Mouse (Mus musculus) Patski (cell line): ENCODE results near the gene St8sia1. TPM values are rescaled to one million over a fixed set of nuclear protein-coding genes. Genes with fewer than 3 reads are reported as not detected.
A peak's percentile ranks its signal among the peaks of the same experiment; 100 is the strongest.
"Not testable (repeated sequence)": the region's sequence is repeated elsewhere in the genome, so short reads cannot be mapped to it uniquely, and the experiment has no call there.

ENCODE experiments used
- ATAC-seq: fragments of 100-300 bp; one replicate; pipeline ENCODE4 v1.8.0; 2021
- CTCF ChIA-PET: fragments of 350-600 bp; sonication (Branson Sonifier 250); formaldehyde crosslinking; loops from one replicate; lab custom pipeline; 2022; ENCODE audit warnings: inconsistent platforms; lab: Charles Lee
- POLR2A ChIA-PET: fragments of 350-600 bp; sonication (Branson Sonifier 250); formaldehyde crosslinking; loops from one replicate; lab custom pipeline; 2022; ENCODE audit warnings: antibody characterized with exemption, inconsistent platforms; lab: Charles Lee
- DNase-seq: peaks from one replicate; pipeline ENCODE4 v3.0.0-alpha.2; 2011; ENCODE audit warnings: low read depth, low spot score
- H3K27me3 ChIP-seq: fragments of 371-371 bp; one replicate; pipeline ENCODE4 v1.5.1; 2021
- CTCF ChIP-seq: fragments of 100-300 bp; IDR thresholded peaks from one replicate; pipeline ENCODE4 v1.5.1; 2021
- in situ Hi-C: fragments of 300-500 bp; cut with MboI; formaldehyde crosslinking; loops from 3 replicates; pipeline ENCODE4 v1.11.1; 2018; ENCODE audit warnings: low pct_unique_long_range_greater_than_20kb, mixed read lengths
- polyA plus RNA-seq: library from polyadenylated mRNA; unstranded; gene quantifications from one replicate; pipeline ENCODE4 v1.2.3, GENCODE M21; 2021

St8sia1 gene
- polyA plus RNA-seq, 1 experiment from 2014 or later, result 0.65 TPM

DNA sequence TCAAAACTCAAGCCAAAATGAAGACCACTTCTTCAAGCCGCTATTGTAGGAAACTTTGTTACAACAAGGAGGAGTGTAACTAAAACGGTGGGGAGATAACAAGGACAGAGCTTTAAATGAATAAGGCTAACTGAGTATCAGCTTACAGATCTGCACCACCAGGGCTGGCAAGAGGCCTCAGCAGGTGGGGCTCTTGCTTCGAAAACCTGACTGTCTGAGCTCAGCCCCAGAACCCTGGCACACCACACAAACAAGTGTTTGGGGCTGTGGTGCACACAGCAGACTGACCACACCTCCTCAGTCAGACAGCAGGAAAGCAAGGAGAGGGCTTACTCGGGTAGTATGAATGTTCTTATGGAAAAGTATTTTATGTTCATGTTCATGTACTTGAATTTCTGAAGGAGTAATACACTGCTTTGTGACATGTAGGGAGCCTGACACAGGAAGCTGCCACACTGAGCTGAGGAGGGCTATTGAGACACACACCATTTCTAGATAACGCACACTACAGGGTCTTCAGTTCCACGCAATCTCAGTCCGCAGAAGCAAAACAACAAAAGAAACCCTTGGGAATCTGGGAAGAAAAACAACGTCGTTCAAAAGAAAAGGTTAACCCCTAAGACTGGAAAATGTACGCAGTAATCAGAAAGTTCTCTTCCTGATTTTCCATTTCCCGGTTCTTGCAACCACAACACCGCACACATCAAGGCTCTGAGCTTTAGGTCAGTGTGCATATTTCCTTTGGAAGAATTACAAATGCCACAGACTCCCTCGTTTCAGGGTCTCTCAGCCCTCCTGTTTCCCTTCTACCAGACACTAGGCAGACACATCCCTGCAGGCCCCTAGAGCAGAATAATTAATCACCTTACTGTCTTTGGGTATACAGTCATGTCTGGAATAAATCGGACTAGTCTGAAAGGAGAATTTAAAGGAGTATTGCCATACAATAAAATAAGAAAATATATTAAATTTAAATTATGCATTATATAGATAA lies 29.8 kb upstream of the St8sia1 start:
- POLR2A ChIA-PET, result no interaction called here
- peak; percentile 14 for TF ChIP-seq CTCF
- ATAC-seq, result no peak
- in situ Hi-C loops, result loop anchor here (10.0 kb wide), 1 partner anchor 181 kb away; no protein-coding TSS in a partner anchor
- CTCF ChIA-PET, result no interaction called here
- peaks cover 15% of the 10 kb centered on the region for H3K27me3 ChIP-seq
- no peak for DNase-seq

DNA sequence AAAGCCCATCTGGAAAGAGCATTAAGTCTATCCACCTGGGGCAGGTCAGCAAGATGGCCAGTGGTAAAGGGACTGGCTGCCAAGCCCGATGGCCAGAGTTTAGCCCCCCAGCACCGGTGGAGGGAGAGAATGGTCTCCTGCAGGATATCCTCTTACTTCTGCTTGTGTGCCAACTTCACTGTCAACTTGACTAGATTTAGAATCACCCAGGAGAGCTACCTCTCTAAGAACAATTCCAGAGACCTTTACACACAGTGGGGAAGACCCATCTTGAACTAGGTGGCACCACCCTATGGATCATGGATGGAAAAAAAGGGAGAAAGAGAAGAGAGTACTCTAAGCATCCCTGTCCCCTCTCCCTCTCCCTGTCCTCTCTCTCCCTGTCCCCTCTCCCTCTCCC lies 28.7 kb upstream of the St8sia1 start:
- in situ Hi-C loops, result loop anchor here (10.0 kb wide), 1 partner anchor 182 kb away; no protein-coding TSS in a partner anchor
- CTCF ChIA-PET, result no interaction called here
- peaks cover 15% of the 10 kb centered on the region for H3K27me3 ChIP-seq
- ATAC-seq (no peak), DNase-seq (no peak)
- POLR2A ChIA-PET, result no interaction called here
- TF ChIP-seq CTCF, result no peak

DNA sequence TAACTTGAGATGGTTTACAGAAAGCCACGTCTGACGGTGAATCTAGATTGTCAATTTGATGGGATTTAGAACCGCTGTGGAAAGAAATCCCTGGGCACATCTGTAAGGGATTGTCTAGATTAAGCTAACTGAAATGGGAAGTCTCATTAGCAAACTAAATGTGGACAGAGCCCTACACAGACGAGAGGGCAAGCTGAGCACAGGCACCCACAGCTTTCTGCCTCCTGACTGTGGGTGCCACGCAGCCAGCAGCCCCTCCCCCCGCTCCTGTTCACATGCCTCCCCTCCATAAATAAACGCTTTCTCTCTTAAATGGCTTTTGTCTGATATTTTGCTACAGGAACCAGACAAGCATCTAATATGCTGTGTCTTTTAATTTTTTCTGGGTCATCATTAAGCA lies 27.8 kb upstream of the St8sia1 start:
- POLR2A ChIA-PET, result no interaction called here

DNA sequence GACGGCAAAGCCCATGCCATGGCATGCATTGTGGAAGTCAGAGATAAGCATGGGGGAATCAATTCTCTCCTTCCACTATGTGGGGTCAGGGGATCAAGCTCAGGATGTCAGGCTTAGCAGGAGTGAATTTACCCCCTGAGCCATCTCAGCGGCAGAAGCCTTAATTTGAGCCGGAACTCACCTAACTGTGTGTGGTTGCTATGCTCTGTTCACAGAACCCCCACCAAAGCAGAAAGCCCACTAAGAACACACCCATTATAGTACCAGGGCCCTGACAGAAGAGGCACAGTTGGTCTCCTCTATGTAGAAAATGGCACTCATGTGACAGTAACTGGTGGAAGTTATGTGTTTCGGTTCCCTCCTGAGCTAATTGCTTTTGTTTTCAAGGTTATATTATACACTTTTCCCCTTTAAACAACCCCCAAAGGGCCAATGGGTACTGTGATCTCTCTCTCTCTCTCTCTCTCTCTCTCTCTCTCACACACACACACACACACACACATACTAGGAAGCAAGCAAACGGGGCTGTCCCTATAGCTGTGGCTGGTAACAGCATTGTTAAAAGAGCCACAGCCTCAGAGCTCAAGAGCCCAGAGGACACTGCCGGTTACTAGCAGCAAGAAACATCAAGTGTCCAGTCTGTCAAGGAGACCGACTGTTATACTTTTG lies 27.3 kb upstream of the St8sia1 start:
- DNase-seq, result no peak

More for the DNA sequence above, 27.8 kb upstream of the St8sia1 start:
- DNase-seq (no peak), ATAC-seq (no peak)
- TF ChIP-seq CTCF, result no peak
- peaks cover 15% of the 10 kb centered on the region for H3K27me3 ChIP-seq
- CTCF ChIA-PET, result no interaction called here
- in situ Hi-C loops, result loop anchor here (10.0 kb wide), 1 partner anchor 183 kb away; no protein-coding TSS in a partner anchor

DNA sequence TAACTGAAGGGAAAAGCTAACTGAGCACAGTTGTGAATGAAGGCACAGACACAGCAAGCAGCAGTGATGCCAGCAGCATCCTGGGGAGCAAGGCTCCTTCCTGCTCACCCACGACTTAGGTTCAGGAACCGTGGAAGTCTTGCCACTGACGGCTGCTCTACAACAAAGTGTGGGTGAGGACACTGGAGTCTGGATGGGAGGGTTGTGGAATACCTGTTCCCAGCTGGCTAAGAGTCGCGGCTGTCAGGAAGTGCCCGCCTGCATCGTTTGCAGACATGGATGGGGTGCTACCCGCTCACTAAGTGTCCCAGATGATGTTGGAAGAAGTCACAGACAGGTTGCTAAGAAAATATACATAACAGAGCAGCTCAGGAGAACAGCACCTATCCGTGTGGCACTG lies 26.3 kb upstream of the St8sia1 start:
- CTCF ChIA-PET, result no interaction called here
- no peak for DNase-seq
- in situ Hi-C loops, result loop anchor here (10.0 kb wide), 1 partner anchor 184 kb away; no protein-coding TSS in a partner anchor
- POLR2A ChIA-PET, result no interaction called here
- peaks cover 15% of the 10 kb centered on the region for H3K27me3 ChIP-seq
- no peak for TF ChIP-seq CTCF
- ATAC-seq, result no peak

More for the DNA sequence above, 27.3 kb upstream of the St8sia1 start:
- in situ Hi-C loops, result loop anchor here (10.0 kb wide), 1 partner anchor 183 kb away; no protein-coding TSS in a partner anchor
- peaks cover 15% of the 10 kb centered on the region for H3K27me3 ChIP-seq
- ATAC-seq, result no peak
- CTCF ChIA-PET, result no interaction called here
- no peak for TF ChIP-seq CTCF
- POLR2A ChIA-PET, result no interaction called here

DNA sequence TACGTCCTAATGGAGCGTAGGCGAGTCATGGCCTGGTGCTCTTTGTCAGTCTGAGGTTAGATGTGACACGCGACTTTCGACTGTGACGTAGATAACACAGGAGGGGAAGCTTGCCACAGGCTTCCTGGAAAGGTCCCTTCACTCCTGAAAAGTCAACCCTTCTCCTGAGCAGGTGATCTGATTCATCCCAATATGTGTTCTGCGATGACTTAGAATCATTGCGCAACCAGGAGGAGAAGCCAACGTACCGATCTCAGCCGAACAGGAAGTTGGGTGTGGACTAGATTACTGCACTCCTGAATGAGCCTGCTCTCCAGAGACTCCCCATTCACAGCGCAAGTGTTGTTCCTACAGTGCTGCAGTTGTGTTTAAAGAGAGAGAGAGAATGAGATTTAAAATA lies 25.2 kb upstream of the St8sia1 start:
- H3K27me3 ChIP-seq, result peaks cover 12% of the 10 kb centered on the region
- POLR2A ChIA-PET, result no interaction called here
- in situ Hi-C loops, result loop anchor here (10.0 kb wide), 1 partner anchor 465 kb away; no protein-coding TSS in a partner anchor

DNA sequence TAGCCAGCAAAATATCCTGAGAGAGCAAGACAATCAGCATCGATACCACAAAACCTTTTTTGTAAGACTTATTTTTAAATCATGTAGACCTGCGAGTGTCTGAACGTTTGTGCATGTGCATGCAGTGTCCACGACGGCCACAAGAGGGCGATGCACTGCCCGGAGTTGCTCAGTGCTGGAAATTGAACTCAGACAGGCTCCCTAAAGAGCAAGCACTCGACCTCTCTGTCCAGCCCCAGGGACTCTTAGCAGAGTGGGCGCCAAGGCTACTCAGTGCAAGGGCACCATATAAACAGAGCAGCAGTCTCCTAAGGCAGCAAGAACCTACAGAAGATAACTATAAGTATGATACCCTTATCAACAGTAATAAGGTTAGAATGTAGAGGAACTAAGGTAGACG lies 24.5 kb upstream of the St8sia1 start:
- TF ChIP-seq CTCF, result peak; percentile 93
- DNase-seq (no peak), ATAC-seq (peak; percentile 62)
- peaks cover 12% of the 10 kb centered on the region for H3K27me3 ChIP-seq
- in situ Hi-C loops, result loop anchor here (10.0 kb wide), 1 partner anchor 464 kb away; no protein-coding TSS in a partner anchor
- ChIA-PET POLR2A (no interaction called here), CTCF (interaction anchor here (1.0 kb wide), 1 partner anchor 24 kb away, joined by 3 read pairs; the partner anchor contains the start of gene St8sia1)

More for the DNA sequence above, 25.2 kb upstream of the St8sia1 start:
- CTCF ChIA-PET, result no interaction called here
- no peak for DNase-seq
- TF ChIP-seq CTCF, result no peak
- no peak for ATAC-seq

DNA sequence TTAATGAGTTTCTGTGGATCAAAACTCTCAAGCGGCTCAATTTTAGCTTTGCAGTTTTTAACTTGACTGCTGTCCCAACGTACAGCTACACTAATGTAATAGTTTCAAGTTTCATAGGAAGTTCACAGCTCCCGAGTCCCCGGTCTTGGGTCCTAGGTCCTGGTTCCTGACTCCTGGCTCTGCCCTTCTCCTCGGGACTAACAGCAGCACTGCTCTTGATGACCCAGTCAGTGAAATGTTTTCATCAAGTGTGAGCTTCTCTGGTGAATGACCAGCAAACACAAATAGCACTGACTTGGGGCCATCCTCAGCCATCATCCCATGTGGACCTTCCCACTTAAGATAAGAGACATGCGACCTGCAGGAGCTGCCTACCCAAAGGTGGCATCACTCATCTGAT lies 24.0 kb upstream of the St8sia1 start:
- TF ChIP-seq CTCF, result no peak
- no peak for DNase-seq
- in situ Hi-C loops, result loop anchor here (10.0 kb wide), 1 partner anchor 463 kb away; no protein-coding TSS in a partner anchor
- H3K27me3 ChIP-seq, result peaks cover 12% of the 10 kb centered on the region
- POLR2A ChIA-PET, result no interaction called here
- CTCF ChIA-PET, result interaction anchor here (0.7 to 1.0 kb wide), 2 partner anchors 11 to 23 kb away, joined by 3 read pairs; partner anchors contain the start of gene St8sia1
- no peak for ATAC-seq

DNA sequence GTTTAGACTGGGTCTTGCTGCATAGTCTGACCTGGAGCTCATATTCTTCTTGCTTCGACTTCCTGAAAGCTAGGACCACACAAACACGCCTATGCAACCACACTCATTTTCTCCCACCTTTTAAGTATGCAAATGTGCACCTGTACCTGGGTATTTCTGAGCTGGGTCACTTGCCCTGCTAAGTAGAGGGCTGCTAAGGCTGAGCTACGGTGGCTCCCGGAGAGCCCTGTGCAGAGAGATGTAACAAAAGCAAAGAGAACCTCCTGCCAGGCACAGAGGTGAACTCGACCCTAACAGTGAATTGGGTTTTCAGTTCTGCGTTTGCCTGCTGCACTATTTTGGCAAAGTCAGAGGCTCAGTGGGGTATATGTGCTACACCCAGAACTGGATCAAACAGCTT lies 23.4 kb upstream of the St8sia1 start:
- no peak for TF ChIP-seq CTCF
- DNase-seq, result no peak
- ChIA-PET POLR2A (no interaction called here), CTCF (interaction anchor here (0.7 to 1.0 kb wide), 2 partner anchors 10 to 23 kb away, joined by 3 read pairs; partner anchors contain the start of gene St8sia1)
- ATAC-seq, result no peak
- peaks cover 8% of the 10 kb centered on the region for H3K27me3 ChIP-seq
- in situ Hi-C loops, result loop anchor here (10.0 kb wide), 1 partner anchor 463 kb away; no protein-coding TSS in a partner anchor

DNA sequence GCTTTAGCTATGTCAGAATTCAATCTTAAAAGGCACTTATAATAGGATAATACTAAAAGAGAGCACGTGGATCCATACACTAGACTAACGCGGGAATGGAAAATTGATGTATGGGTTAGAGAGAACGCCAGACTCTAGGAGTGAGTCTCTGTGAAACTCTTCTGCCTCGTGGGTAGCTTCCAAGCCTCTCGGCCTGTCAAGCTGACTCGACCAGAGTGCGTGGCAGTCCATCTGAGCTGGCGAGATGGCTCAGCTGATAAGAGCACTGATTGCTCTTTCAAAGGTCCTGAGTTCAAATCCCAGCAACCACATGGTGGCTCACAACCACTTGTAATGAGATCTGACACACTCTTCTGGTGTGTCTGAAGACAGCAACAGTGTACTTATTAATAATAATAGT lies 22.5 kb upstream of the St8sia1 start:
- POLR2A ChIA-PET, CTCF ChIA-PET, ATAC-seq, DNase-seq, H3K27me3 ChIP-seq: not testable (repeated sequence)
- in situ Hi-C loops, result loop anchor here (10.0 kb wide), 1 partner anchor 462 kb away; no protein-coding TSS in a partner anchor

DNA sequence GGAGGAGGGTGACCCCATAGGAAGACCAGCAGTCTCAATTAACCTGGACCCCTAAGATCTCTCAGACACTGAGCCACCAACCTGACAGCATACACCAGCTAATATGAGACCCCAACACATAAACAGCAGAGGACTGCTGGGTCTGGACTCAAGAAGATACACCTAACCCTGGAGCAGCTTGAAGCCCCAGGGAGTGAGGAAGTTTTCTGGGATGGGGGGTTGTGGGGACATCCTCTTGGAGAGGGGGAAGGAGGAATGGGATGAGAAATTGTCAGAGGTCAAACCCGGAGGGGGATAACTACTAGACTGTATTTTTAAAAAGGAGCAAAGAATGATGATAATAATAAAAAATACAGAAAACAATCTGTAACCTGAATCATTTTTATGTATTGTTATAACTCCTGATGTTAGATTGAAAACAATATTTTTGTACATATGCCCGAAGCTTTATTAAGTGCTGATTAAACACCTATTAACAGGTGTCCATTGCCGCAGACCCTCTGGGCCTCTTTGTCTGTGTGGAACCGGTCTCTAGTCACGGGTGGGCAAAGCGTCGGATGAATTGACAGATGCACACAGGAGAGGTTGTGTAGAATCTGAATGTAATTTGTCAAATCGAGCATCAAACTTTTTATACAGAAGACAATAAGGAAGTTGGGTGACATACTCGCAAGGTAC lies 21.4 kb upstream of the St8sia1 start:
- POLR2A ChIA-PET, DNase-seq, CTCF ChIA-PET, ATAC-seq, H3K27me3 ChIP-seq: not testable (repeated sequence)
- in situ Hi-C loops, result loop anchor here (10.0 kb wide), 1 partner anchor 461 kb away; no protein-coding TSS in a partner anchor
